12 mouse cellular contexts compared by ENCODE assay signal in the genomic region with DNA sequence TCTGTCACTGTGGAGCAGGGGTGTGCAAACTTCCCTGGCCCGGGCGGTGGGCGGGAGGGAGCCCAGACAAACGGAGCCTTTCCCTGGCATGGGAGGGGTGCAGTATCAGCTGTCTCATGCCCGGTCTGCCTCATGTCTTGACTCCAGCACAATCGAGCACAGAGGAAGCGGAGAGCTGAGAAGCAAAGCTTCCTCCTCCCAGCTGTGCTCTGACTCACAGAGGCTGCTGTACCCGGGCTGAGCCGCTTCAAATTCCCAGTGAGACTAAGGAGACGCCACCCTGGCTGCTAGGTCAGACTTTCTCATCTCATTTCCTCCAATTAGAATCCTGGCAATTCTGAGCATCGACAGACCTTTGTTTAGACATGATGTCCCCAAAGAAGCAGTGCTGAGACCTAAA. TPM values are rescaled to one million over a fixed set of nuclear protein-coding genes. Genes with fewer than 3 reads are reported as not detected.
A peak's percentile ranks its signal among the peaks of the same experiment; 100 is the strongest.
DNase-seq lines count a peak whose midpoint lies in the region; ATAC-seq lines count a peak whose summit lies in the region.
"Had no signal": no experiment of that assay in that cellular context is flagged by ENCODE, and none has a peak within 500 bp of the region (broad histone marks: within the 10 kb centered on the region; RNA-seq: fewer than 3 reads in every experiment).

No protein-coding gene starts in this region.

- DNase-seq in frontal cortex, postnatal 10 days (ENCODE audit: low spot score in 2 of 2): no peak
- DNase-seq in naive thymus-derived CD4-positive, alpha-beta T cell, adult 2 months (ENCODE audit: low read depth): peak; percentile 24
- DNase-seq in ovary, postnatal 10 days (ENCODE audit: low spot score): no peak
- DNase-seq: B cell, adult 2 months; layer of hippocampus, postnatal 36 days; lung, embryonic 14.5 days had no signal

- H3K36me3 ChIP-seq in neural tube, embryonic 13.5 days: no peaks in the 10 kb centered on the region
- no peaks in the 10 kb centered on the region for H3K36me3 ChIP-seq in neural tube, embryonic 15.5 days
- no peaks in the 10 kb centered on the region for H3K36me3 ChIP-seq in heart, embryonic 12.5 days
- H3K36me3 ChIP-seq: kidney, embryonic 15.5 days had no signal

- H3K9ac ChIP-seq in neural tube, embryonic 13.5 days: 0 out of 2 replicates have a peak overlapping the region, but pooled peaks have one; percentile 12
- H3K9ac ChIP-seq in neural tube, embryonic 15.5 days (replicated peaks): no peak overlapping the region
- peak overlapping the region; percentile 4; the same call in 1 of the 2 replicates for H3K9ac ChIP-seq in heart, embryonic 12.5 days
- H3K9ac ChIP-seq: kidney, embryonic 15.5 days; lung, embryonic 14.5 days had no signal

- WGBS in neural tube, embryonic 13.5 days: 38% methylated on average over 11 of the region's 11 CpGs
- 39% methylated on average over 11 of the region's 11 CpGs for WGBS in neural tube, embryonic 15.5 days
- 26% methylated on average over 11 of the region's 11 CpGs for WGBS in heart, embryonic 12.5 days

- H3K4me1 ChIP-seq in neural tube, embryonic 13.5 days (replicated peaks): peaks cover 50% of the 10 kb centered on the region
- peaks cover 60% of the 10 kb centered on the region for H3K4me1 ChIP-seq in neural tube, embryonic 15.5 days
- H3K4me1 ChIP-seq in heart, embryonic 12.5 days (replicated peaks): peaks cover 89% of the 10 kb centered on the region

- H3K4me3 ChIP-seq in neural tube, embryonic 13.5 days: no peak overlapping the region
- no peak overlapping the region for H3K4me3 ChIP-seq in neural tube, embryonic 15.5 days (replicated peaks)
- no peak overlapping the region for H3K4me3 ChIP-seq in heart, embryonic 12.5 days
- H3K4me3 ChIP-seq: kidney, embryonic 15.5 days had no signal

- ATAC-seq in frontal cortex, adult (ENCODE audit: low TSS enrichment): peak; percentile 91
- no peak for ATAC-seq in neural tube, embryonic 13.5 days (ENCODE audit: low read depth)
- ATAC-seq in neural tube, embryonic 15.5 days (ENCODE audit: low FRiP score): no peak
- ATAC-seq in heart, embryonic 12.5 days (ENCODE audit: insufficient number of reproducible peaks, low FRiP score): no peak
- no peak for ATAC-seq in erythroid progenitor cell, adult 5-6 weeks (replicated peaks; ENCODE audit: low FRiP score, poor library complexity, severe bottlenecking)

- no peak overlapping the region for H3K27ac ChIP-seq in neural tube, embryonic 13.5 days (replicated peaks)
- no peak overlapping the region for H3K27ac ChIP-seq in neural tube, embryonic 15.5 days (replicated peaks)
- H3K27ac ChIP-seq in heart, embryonic 12.5 days (ENCODE audit: poor library complexity, severe bottlenecking): peak overlapping the region; percentile 92
- H3K27ac ChIP-seq: kidney, embryonic 15.5 days had no signal

- no peak overlapping the region for H3K4me2 ChIP-seq in neural tube, embryonic 13.5 days
- no peak overlapping the region for H3K4me2 ChIP-seq in neural tube, embryonic 15.5 days
- no peak overlapping the region for H3K4me2 ChIP-seq in heart, embryonic 12.5 days
- H3K4me2 ChIP-seq: kidney, embryonic 15.5 days; lung, embryonic 14.5 days had no signal

- peaks cover 46% of the 10 kb centered on the region for H3K27me3 ChIP-seq in neural tube, embryonic 13.5 days
- peaks cover 30% of the 10 kb centered on the region for H3K27me3 ChIP-seq in neural tube, embryonic 15.5 days (replicated peaks)
- peaks cover 24% of the 10 kb centered on the region for H3K27me3 ChIP-seq in heart, embryonic 12.5 days (replicated peaks)

- no peaks in the 10 kb centered on the region for H3K9me3 ChIP-seq in neural tube, embryonic 13.5 days
- H3K9me3 ChIP-seq in neural tube, embryonic 15.5 days (replicated peaks): no peaks in the 10 kb centered on the region
- H3K9me3 ChIP-seq in heart, embryonic 12.5 days (replicated peaks): no peaks in the 10 kb centered on the region
- H3K9me3 ChIP-seq: kidney, embryonic 15.5 days had no signal

RNA-seq across cellular contexts. Expression of gene Grhl3, which starts 6.4 kb away (rescaled TPM):
- polyA plus RNA-seq in neural tube, embryonic 13.5 days (2015; fragmentation: Nextera tagmentation; extraction: Ambion mirVana): 0.50 and 0.81 TPM in 2 replicates
- 1.1 and 2.6 TPM in 2 replicates for polyA plus RNA-seq in neural tube, embryonic 15.5 days (2015; fragmentation: Nextera tagmentation; extraction: Ambion mirVana)
- 6.0 and 6.8 TPM in 2 replicates for polyA plus RNA-seq in heart, embryonic 12.5 days (2016; fragmentation: Nextera tagmentation; extraction: Ambion mirVana)
- not detected in 2 replicates for total RNA-seq in erythroid progenitor cell, adult 5-6 weeks (2015; ENCODE audit: low replicate concordance)
- not detected in 2 replicates for total RNA-seq in erythroid progenitor cell, adult 5-6 weeks (2017; ENCODE audit: low replicate concordance)
